Mouse (Mus musculus): Measurements from ENCODE around the gene Acox1.

The Acox1 gene

GRCm38 (mm10) chr11:116212847-116213246 lies 14.0 kb upstream of the Acox1 start:
- no peak for DNase-seq (ENCODE audit: low read depth, low spot score)

- DNase-seq (ENCODE audit: low read depth, low spot score) = no peak
Observed at GRCm38 (mm10) chr11:116210696-116211095, 11.9 kb upstream of the Acox1 start.

GRCm38 (mm10) chr11:116209257-116209656 lies 10.4 kb upstream of the Acox1 start:
- no peak for DNase-seq (ENCODE audit: low read depth, low spot score)

- no peak for DNase-seq (ENCODE audit: low read depth, low spot score)
Observed at GRCm38 (mm10) chr11:116208660-116209059, 9.8 kb upstream of the Acox1 start.

- DNase-seq (ENCODE audit: low read depth, low spot score) = no peak
Observed at GRCm38 (mm10) chr11:116206678-116207077, 7.8 kb upstream of the Acox1 start.

GRCm38 (mm10) chr11:116203150-116203549 lies 4.3 kb upstream of the Acox1 start:
- no peak for DNase-seq (ENCODE audit: low read depth, low spot score)

- no peak for DNase-seq (ENCODE audit: low read depth, low spot score)
Observed at GRCm38 (mm10) chr11:116201151-116201550, 2.3 kb upstream of the Acox1 start.

- no peak for DNase-seq (ENCODE audit: low read depth, low spot score)
Observed at GRCm38 (mm10) chr11:116198132-116198531, 713 bp downstream of the Acox1 start.

GRCm38 (mm10) chr11:116197584-116197906 lies 1.3 kb downstream of the Acox1 start:
- DNase-seq (ENCODE audit: low read depth, low spot score) = no peak

GRCm38 (mm10) chr11:116196866-116197583 lies 1.8 kb downstream of the Acox1 start:
- no peak for DNase-seq (ENCODE audit: low read depth, low spot score)

- no peak for DNase-seq (ENCODE audit: low read depth, low spot score)
Observed at GRCm38 (mm10) chr11:116196336-116196735, 2.5 kb downstream of the Acox1 start.

GRCm38 (mm10) chr11:116195252-116195651 lies 3.6 kb downstream of the Acox1 start:
- no peak for DNase-seq (ENCODE audit: low read depth, low spot score)

GRCm38 (mm10) chr11:116194619-116195018 lies 4.2 kb downstream of the Acox1 start:
- no peak for DNase-seq (ENCODE audit: low read depth, low spot score)

- no peak for DNase-seq (ENCODE audit: low read depth, low spot score)
Observed at GRCm38 (mm10) chr11:116187226-116187930, 11.5 kb downstream of the Acox1 start.

GRCm38 (mm10) chr11:116186360-116186759 lies 12.5 kb downstream of the Acox1 start:
- DNase-seq (ENCODE audit: low read depth, low spot score) = no peak

- DNase-seq (ENCODE audit: low read depth, low spot score) = peak; percentile 74
Observed at GRCm38 (mm10) chr11:116185836-116186235, 13.0 kb downstream of the Acox1 start.

- DNase-seq (ENCODE audit: low read depth, low spot score) = peak; percentile 63
Observed at GRCm38 (mm10) chr11:116178411-116179121, 20.3 kb downstream of the Acox1 start.

- DNase-seq (ENCODE audit: low read depth, low spot score) = peak; percentile 43
Observed at GRCm38 (mm10) chr11:116176010-116176409, 22.8 kb downstream of the Acox1 start.

GRCm38 (mm10) chr11:116174775-116175448 lies 23.9 kb downstream of the Acox1 start:
- DNase-seq (ENCODE audit: low read depth, low spot score) = no peak

GRCm38 (mm10) chr11:116171959-116172358 lies 26.9 kb downstream of the Acox1 start:
- DNase-seq (ENCODE audit: low read depth, low spot score) = no peak

- no peak for DNase-seq (ENCODE audit: low read depth, low spot score)
Observed at GRCm38 (mm10) chr11:116170003-116170800, 28.6 kb downstream of the Acox1 start.

Data from brain, adult 2 months (tissue).